Mouse (Mus musculus) liver, postnatal 0 days (tissue): ENCODE measurements around the gene Draxin. TPM values are rescaled to one million over a fixed set of nuclear protein-coding genes. Genes with fewer than 3 reads are reported as not detected.

ENCODE experiments used
- ATAC-seq: fragments of 200-750 bp; cut with Nextera tagmentation; 2 replicates; pipeline ENCODE4 v1.8.0; 2017; ENCODE audit warnings: mild to moderate bottlenecking, moderate library complexity
- DNase-seq: peaks from one replicate; pipeline ENCODE4 v3.0.0-alpha.2; 2016
- H3K27ac ChIP-seq: fragments of 300-500 bp; sonication (generic); 2 replicates; pipeline ENCODE4 v1.5.1; 2014; ENCODE audit warnings: antibody characterized with exemption, moderate library complexity, mild to moderate bottlenecking, low read depth
- H3K27me3 ChIP-seq: fragments of 300-500 bp; sonication (generic); 2 replicates; pipeline ENCODE4 v1.6.1; 2014; ENCODE audit warnings: low read length, control low read depth, mixed read lengths; ENCODE audit not compliant: insufficient read depth
- H3K36me3 ChIP-seq: fragments of 300-500 bp; sonication (generic); replicated peaks from 2 replicates; pipeline ENCODE4 v1.6.1; 2014; ENCODE audit warnings: mild to moderate bottlenecking, control low read depth, low read length, moderate library complexity, mixed read lengths; ENCODE audit not compliant: insufficient read depth
- H3K4me1 ChIP-seq: fragments of 300-500 bp; sonication (generic); 2 replicates; pipeline ENCODE4 v1.6.1; 2014; ENCODE audit warnings: antibody characterized with exemption, mild to moderate bottlenecking, control low read depth; ENCODE audit not compliant: insufficient read depth
- H3K4me2 ChIP-seq: fragments of 300-500 bp; sonication (generic); 2 replicates; pipeline ENCODE4 v1.6.1; 2014; ENCODE audit warnings: low read depth, mild to moderate bottlenecking, low read length, moderate library complexity, mixed read lengths
- H3K4me3 ChIP-seq: fragments of 300-500 bp; sonication (generic); 2 replicates; pipeline ENCODE4 v1.5.1; 2014; ENCODE audit warnings: low read depth, low read length
- H3K9ac ChIP-seq: fragments of 300-500 bp; sonication (generic); replicated peaks from 2 replicates; pipeline ENCODE4 v1.6.1; 2014; ENCODE audit warnings: mild to moderate bottlenecking, moderate library complexity
- H3K9me3 ChIP-seq: fragments of 300-500 bp; sonication (generic); 2 replicates; pipeline ENCODE4 v1.6.1; 2016; ENCODE audit warnings: mild to moderate bottlenecking, control low read depth, low read length, mixed read lengths
- CTCF ChIP-seq: sonication (generic); IDR thresholded peaks from 2 replicates; pipeline ENCODE4 v1.5.1; 2016; ENCODE audit warnings: antibody characterized with exemption, low read depth
- EP300 ChIP-seq: IDR thresholded peaks from 2 replicates; pipeline ENCODE4 v1.6.1; 2016; ENCODE audit warnings: antibody characterized with exemption, low read depth, mild to moderate bottlenecking
- WGBS: fragments of 180-500 bp; shearing (Covaris S2); extraction: QIAGEN DNeasy Blood & Tissue Kit; methylation state at CpG from one replicate; pipeline ENCODE4 v1.1.7; 2014; ENCODE audit not compliant: insufficient replicate concordance; 5-methylcytosine and 5-hydroxymethylcytosine counted together
- polyA plus RNA-seq: library from polyadenylated mRNA; unstranded; fragments of >200 nt; fragmentation: Nextera tagmentation; extraction: Ambion mirVana; gene quantifications from 2 replicates; pipeline ENCODE4 v1.2.1, GENCODE M21; 2015

Draxin gene
- polyA plus RNA-seq, 1 experiment from 2014 or later, result 0.04 TPM

DNA sequence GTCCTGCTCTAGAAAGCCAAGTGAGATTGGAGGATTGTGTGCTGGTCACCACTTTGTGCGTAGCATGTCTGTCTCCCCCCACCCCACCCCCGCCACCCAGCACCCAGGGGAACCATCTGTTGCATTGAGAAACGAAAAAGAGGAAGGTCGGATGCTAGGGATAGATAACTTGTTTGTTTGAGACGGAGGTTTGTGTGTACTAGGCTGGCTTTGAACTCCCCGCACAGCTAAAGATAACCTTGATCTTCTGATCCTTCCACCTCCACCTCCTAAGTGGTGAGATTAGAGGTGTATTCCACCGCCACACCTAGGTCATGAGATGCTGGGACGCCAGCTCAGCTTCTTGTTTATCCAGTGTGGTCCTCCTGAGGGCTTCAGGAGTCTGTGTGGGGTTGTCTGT is 4.5 kb upstream of the Draxin start:
- ATAC-seq (no peak), DNase-seq (no peak)
- peaks cover 5% of the 10 kb centered on the region for H3K4me1 ChIP-seq
- no peaks in the 10 kb centered on the region for H3K9me3 ChIP-seq
- no peaks in the 10 kb centered on the region for H3K36me3 ChIP-seq
- no peak overlapping the region for H3K4me2 ChIP-seq
- WGBS, result 36% methylated on average over 8 of the region's 8 CpGs
- H3K27me3 ChIP-seq, result peaks cover 47% of the 10 kb centered on the region
- no peak overlapping the region for H3K9ac ChIP-seq
- TF ChIP-seq EP300, result no peak
- TF ChIP-seq CTCF, result no peak
- no peak overlapping the region for H3K27ac ChIP-seq
- no peak overlapping the region for H3K4me3 ChIP-seq

DNA sequence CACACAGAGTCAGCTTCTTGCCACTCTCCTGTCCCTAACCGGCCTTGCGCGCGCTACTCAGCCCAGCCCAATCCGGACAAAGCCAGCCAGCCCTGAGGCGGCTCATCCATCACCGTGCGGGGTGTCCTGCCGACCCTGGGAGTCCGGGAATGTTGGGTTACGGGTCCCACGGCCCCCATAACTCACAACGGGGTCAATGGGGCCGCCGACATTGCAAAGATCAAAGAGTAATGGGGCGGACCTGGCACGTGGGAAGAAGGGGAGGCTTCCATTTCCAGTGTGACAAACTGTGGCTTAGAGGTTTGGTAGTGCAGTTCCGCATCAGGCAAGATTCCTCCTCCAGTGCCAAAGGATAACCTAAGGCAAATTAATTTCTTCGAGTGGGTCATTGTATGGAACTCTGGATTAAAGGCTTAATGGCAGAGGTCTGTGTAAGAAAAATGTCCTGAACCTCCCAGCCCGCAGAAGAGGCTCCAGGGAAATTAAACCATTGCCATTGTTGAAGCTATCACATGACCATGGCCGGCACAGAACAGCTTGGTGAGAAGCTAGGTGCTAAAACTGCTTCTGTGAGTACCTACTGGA is 1.1 kb upstream of the Draxin start:
- no peak for DNase-seq
- Histone ChIP-seq H3K4me2 (no peak overlapping the region), H3K27me3 (peaks cover 42% of the 10 kb centered on the region)

DNA sequence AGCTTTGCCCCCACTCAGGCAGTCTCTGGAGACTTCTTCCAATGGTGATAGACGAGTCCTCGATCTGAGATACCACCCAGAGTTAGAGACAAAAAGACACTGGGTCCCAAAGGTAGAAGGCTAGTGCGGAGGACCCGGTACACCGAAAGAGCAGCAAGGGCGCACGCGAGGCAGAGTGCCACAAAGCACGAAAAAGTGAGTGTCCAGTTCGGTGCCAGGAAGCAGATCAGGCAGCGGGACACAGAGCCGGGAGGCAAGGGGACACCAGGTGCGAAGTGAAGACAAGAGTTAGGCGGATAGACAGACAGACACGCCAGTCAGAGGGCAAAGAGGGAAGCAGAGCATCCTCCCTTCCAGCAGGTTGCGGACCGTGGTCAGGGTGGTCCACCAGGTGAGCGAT is 365 bp downstream of the Draxin start, which contains the start of gene Mad2l2:
TSS of gene Mad2l2 (plus strand) at position 252 of the 400 bp plus-strand sequence.
- Histone ChIP-seq H3K27me3 (peaks cover 42% of the 10 kb centered on the region), H3K36me3 (no peaks in the 10 kb centered on the region), H3K4me1 (no peaks in the 10 kb centered on the region; the same call in 1 of the 2 replicates), H3K9me3 (no peaks in the 10 kb centered on the region), H3K4me2 (peak within 1 kb of the TSS; percentile 54), H3K27ac (no peak within 1 kb of the TSS), H3K4me3 (peak within 1 kb of the TSS; percentile 28), H3K9ac (no peak within 1 kb of the TSS)
- 2% methylated on average over 17 of the region's 18 CpGs for WGBS
- TF ChIP-seq CTCF (no peak), EP300 (no peak)
- ATAC-seq, result no peak
- DNase-seq, result no peak

More for the DNA sequence above, 1.1 kb upstream of the Draxin start:
- no peaks in the 10 kb centered on the region; the same call in 1 of the 2 replicates for H3K4me1 ChIP-seq
- WGBS, result 5% methylated on average over 21 of the region's 21 CpGs
- no peak overlapping the region for H3K9ac ChIP-seq
- no peaks in the 10 kb centered on the region for H3K36me3 ChIP-seq
- TF ChIP-seq EP300, result no peak
- TF ChIP-seq CTCF, result no peak
- H3K4me3 ChIP-seq, result no peak overlapping the region
- H3K27ac ChIP-seq, result no peak overlapping the region
- H3K9me3 ChIP-seq, result no peaks in the 10 kb centered on the region
- no peak for ATAC-seq

DNA sequence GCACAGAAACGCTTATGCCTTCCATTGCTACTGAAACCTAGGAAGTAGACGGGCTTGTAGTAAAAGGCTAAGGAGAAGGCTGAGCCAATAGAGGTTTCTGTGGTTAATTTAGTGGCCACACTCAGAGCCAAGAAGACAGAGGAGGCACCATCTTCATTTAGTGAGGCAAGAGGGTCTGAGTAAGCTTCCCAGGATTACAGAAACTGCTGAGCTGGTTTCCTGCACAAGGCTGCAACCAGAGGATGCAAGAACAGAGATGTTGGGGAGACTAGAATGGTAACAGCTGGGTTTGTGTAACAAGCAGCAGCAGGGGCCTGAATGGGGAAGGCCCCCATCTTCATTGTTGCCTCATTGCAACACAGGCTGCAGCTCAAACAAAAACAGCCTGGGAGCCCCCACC is 1.8 kb downstream of the Draxin start:
- no peak for TF ChIP-seq CTCF
- no peak for TF ChIP-seq EP300
- no peak overlapping the region for H3K9ac ChIP-seq
- H3K4me2 ChIP-seq, result no peak overlapping the region
- H3K27ac ChIP-seq, result no peak overlapping the region
- no peaks in the 10 kb centered on the region for H3K9me3 ChIP-seq
- H3K4me1 ChIP-seq, result no peaks in the 10 kb centered on the region; the same call in 1 of the 2 replicates
- ATAC-seq, result no peak
- H3K27me3 ChIP-seq, result peaks cover 42% of the 10 kb centered on the region
- no peak overlapping the region for H3K4me3 ChIP-seq
- H3K36me3 ChIP-seq, result no peaks in the 10 kb centered on the region
- DNase-seq, result no peak
- WGBS, result 24% methylated on average over 2 of the region's 2 CpGs

DNA sequence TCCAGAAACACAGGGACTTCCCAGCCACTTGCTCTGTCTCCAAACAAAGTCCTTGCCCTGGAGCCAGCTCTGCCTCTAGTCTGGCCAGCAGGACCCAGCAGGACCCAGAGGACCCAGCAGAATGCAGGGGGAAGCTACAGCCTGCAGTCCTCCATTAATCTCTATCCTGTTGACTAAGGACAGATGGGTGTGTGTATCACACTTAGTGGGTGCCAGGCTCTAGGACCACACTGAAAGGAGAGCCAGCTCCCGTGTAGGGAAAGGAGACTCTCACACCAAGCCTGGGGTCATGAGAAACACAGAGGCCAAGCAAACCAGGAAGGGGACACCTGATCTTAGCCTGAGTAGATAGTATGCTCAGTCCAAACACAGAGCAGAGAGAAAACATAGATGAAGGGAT is 2.3 kb downstream of the Draxin start:
- ATAC-seq, result no peak
- TF ChIP-seq CTCF, result no peak
- TF ChIP-seq EP300, result no peak
- Histone ChIP-seq H3K27ac (no peak overlapping the region), H3K4me3 (no peak overlapping the region), H3K4me1 (no peaks in the 10 kb centered on the region; the same call in 1 of the 2 replicates), H3K9ac (no peak overlapping the region), H3K36me3 (no peaks in the 10 kb centered on the region), H3K27me3 (peaks cover 42% of the 10 kb centered on the region), H3K4me2 (no peak overlapping the region), H3K9me3 (no peaks in the 10 kb centered on the region)
- WGBS, result 58% methylated on average over 1 of the region's 1 CpGs
- no peak for DNase-seq

DNA sequence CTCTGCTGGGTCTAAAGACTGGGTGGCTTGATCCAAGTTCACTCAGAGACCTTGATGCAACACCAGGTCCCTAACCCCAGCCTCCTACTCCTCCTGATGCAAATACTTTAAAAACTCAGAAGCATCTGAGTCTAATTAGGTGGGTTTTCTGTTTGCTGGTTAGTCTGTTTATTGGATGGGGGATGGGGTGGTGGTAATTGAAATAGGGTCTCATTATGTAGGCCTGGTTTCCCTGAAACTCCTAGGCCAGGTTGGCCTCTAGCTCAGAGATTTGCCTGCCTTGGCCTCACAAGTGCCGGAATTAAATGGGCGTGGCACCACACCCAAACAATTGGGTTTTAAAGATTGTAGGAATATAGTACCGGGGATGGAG is 7.8 kb downstream of the Draxin start:
- Histone ChIP-seq H3K4me1 (no peaks in the 10 kb centered on the region), H3K9ac (no peak overlapping the region), H3K27ac (no peak overlapping the region), H3K4me3 (no peak overlapping the region), H3K36me3 (no peaks in the 10 kb centered on the region), H3K27me3 (0 out of 2 replicates have a peak, but pooled peaks cover 2% of the 10 kb centered on the region), H3K9me3 (no peaks in the 10 kb centered on the region), H3K4me2 (no peak overlapping the region)
- 65% methylated on average over 3 of the region's 3 CpGs for WGBS
- ATAC-seq (no peak), DNase-seq (no peak)
- no peak for TF ChIP-seq EP300
- TF ChIP-seq CTCF, result no peak
